ENCODE assay signal across 8 mouse cellular contexts in genomic region chr11:74522487-74523209, GRCm38 (mm10).
DNase-seq lines count a peak whose midpoint lies in the region; ATAC-seq and TF ChIP-seq lines count a peak whose summit lies in the region.

No protein-coding gene starts in this region.

- DNase-seq in adrenal gland, postnatal 25 days, result peak; percentile 77
- DNase-seq in forebrain, embryonic 11.5 days (ENCODE audit: low spot score), result peak; percentile 83
- DNase-seq in hindbrain, embryonic 10.5 days (ENCODE audit: low spot score), result peak; percentile 68
- peak; percentile 43 to 57 for DNase-seq in layer of hippocampus, postnatal 25 days (ENCODE audit: extremely low spot score in 1 of 2, low spot score in 1 of 2)
- peak; percentile 63 for DNase-seq in right cerebral cortex, postnatal 4 days
- no peak for DNase-seq in frontal cortex, postnatal 25 days (ENCODE audit: low spot score in 2 of 2)

- peak overlapping the region; percentile 79 for H3K4me3 ChIP-seq in E14TG2a.4 (replicated peaks; ENCODE audit: low read length)
- peak overlapping the region; percentile 70 for H3K4me3 ChIP-seq in forebrain, embryonic 11.5 days (ENCODE audit: low read depth, low read length)
- H3K4me3 ChIP-seq in hindbrain, embryonic 10.5 days, result peak overlapping the region; percentile 74

- H3K27me3 ChIP-seq in E14TG2a.4 (ENCODE audit: insufficient read depth, low read length), result peaks cover 86% of the 10 kb centered on the region
- peaks cover 32% of the 10 kb centered on the region for H3K27me3 ChIP-seq in forebrain, embryonic 11.5 days (ENCODE audit: control insufficient read depth, insufficient read depth, low read length)
- H3K27me3 ChIP-seq in hindbrain, embryonic 10.5 days (ENCODE audit: insufficient read depth, poor library complexity, severe bottlenecking), result peaks cover 82% of the 10 kb centered on the region

- H3K36me3 ChIP-seq in E14TG2a.4 (ENCODE audit: insufficient read depth, low read length), result no peaks in the 10 kb centered on the region
- no peaks in the 10 kb centered on the region for H3K36me3 ChIP-seq in forebrain, embryonic 11.5 days (ENCODE audit: control insufficient read depth, insufficient read depth, low read length)
- H3K36me3 ChIP-seq in hindbrain, embryonic 10.5 days, result no peaks in the 10 kb centered on the region

- peak; percentile 76 for ATAC-seq in forebrain, embryonic 11.5 days (replicated peaks; ENCODE audit: low FRiP score)
- peak; percentile 13; the same call in 1 of the 2 replicates for ATAC-seq in megakaryocyte progenitor cell, adult 5-6 weeks (replicated peaks; ENCODE audit: poor library complexity)

- peaks cover 43% of the 10 kb centered on the region for H3K4me1 ChIP-seq in E14TG2a.4 (replicated peaks; ENCODE audit: low read depth, low read length)
- no peaks in the 10 kb centered on the region for H3K4me1 ChIP-seq in forebrain, embryonic 11.5 days (replicated peaks; ENCODE audit: control insufficient read depth, insufficient read depth, low read length)
- peaks cover 40% of the 10 kb centered on the region for H3K4me1 ChIP-seq in hindbrain, embryonic 10.5 days (replicated peaks)

- peak overlapping the region; percentile 71 for H3K4me2 ChIP-seq in forebrain, embryonic 11.5 days (ENCODE audit: low read depth, low read length, severe bottlenecking)

- H3K9ac ChIP-seq in forebrain, embryonic 11.5 days (ENCODE audit: low read length), result peak overlapping the region; percentile 66

- no peaks in the 10 kb centered on the region for H3K9me3 ChIP-seq in E14TG2a.4 (ENCODE audit: low read length)
- no peaks in the 10 kb centered on the region for H3K9me3 ChIP-seq in forebrain, embryonic 11.5 days (ENCODE audit: control insufficient read depth, low read length)
- H3K9me3 ChIP-seq in hindbrain, embryonic 10.5 days, result no peaks in the 10 kb centered on the region

- no peak overlapping the region for H3K27ac ChIP-seq in forebrain, embryonic 11.5 days (ENCODE audit: low read depth, low read length)
- H3K27ac ChIP-seq in hindbrain, embryonic 10.5 days, result peak overlapping the region; percentile 85

- no peak for TF ChIP-seq CTCF in E14TG2a.4 (conservative IDR thresholded peaks at IDR 0.05; ENCODE audit: low read length)

- WGBS in forebrain, embryonic 11.5 days, result under 1% methylated on average over 82 of the region's 87 CpGs
- whole genome bisulfite sequencing in hindbrain, embryonic 10.5 days, result under 1% methylated on average over 87 of the region's 87 CpGs

Comparison
In these comparisons a context has a peak if more than half of its experiments do, and no peak if none do; other contexts are left out.
1. DNase-seq: peak in adrenal gland, postnatal 25 days (single experiment), forebrain, embryonic 11.5 days (single experiment), hindbrain, embryonic 10.5 days (single experiment), layer of hippocampus, postnatal 25 days (2 of 2) and right cerebral cortex, postnatal 4 days (single experiment); none in frontal cortex, postnatal 25 days (0 of 2).
2. Peak in every context shown above with its lines, with median percentiles within 50 percentile points of each other: H3K4me3 ChIP-seq.